Mouse (Mus musculus): ENCODE results near the gene Bpnt1. TPM values are rescaled to one million over a fixed set of nuclear protein-coding genes. Genes with fewer than 3 reads are reported as not detected.

Bpnt1 gene
- polyA plus RNA-seq (2015; fragmentation: Nextera tagmentation; extraction: Ambion mirVana), result 45.2 and 46.1 TPM in 2 replicates

DNA sequence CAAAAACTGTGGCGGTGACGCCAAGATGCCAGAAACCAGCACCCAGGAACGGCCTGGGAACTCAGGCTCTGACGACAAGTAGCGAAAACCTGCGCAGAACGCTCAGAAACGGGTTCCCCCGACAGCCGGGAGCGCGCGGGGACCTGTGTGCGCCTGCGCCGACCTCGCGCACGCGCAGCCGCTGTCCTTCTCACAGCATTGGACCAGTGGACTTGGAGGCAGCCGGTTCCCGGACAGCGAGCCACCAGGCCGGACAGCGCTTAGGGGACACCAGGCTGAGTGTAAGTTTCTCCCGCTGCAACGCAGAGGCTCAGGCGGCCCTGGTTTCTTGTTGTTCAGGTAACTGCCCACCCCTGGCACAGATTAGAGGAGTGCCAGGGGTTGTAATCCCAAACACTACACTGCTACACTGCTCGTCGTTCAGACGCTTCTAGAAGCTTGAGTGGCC, at the start of gene Bpnt1:
TSS of gene Bpnt1 (plus strand) at position 167 of the 448 bp plus-strand sequence.
- ATAC-seq, result peak; percentile 84

DNA sequence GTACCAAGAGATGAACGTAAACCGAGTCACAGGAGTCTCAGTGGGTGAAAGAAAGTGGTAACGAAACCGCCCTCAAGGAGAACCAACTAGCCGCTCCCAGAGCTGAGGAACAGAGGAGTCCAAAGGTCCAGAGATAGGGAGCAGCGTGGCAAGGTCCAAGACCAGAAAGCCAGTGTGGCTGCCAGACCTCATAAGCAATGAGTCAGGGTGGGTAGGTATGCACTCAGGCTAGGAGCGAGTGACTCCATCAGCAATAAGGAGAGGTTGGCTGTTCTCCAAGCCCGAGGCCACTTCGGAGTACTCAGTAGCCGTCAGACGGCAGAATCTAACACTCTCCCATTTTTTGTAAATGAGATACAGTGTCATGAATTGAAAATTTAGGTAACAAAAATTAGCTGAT, 49.1 kb upstream of the Bpnt1 start:
- Histone ChIP-seq H3K9me3 (replicated peaks; ENCODE audit: control insufficient read depth, low read length, poor library complexity, severe bottlenecking) (no peaks in the 10 kb centered on the region), H3K4me2 (ENCODE audit: low read length) (no peak overlapping the region), H3K4me1 (ENCODE audit: control insufficient read depth, insufficient read depth, low read length) (no peaks in the 10 kb centered on the region), H3K4me3 (ENCODE audit: low read depth, low read length) (no peak overlapping the region), H3K36me3 (ENCODE audit: control insufficient read depth, insufficient read depth, low read length) (peaks cover 53% of the 10 kb centered on the region), H3K27me3 (ENCODE audit: control insufficient read depth, insufficient read depth, low read depth, low read length) (no peaks in the 10 kb centered on the region), H3K27ac (ENCODE audit: low read length) (no peak overlapping the region), H3K9ac (ENCODE audit: low read depth, low read length) (no peak overlapping the region)
- ATAC-seq, result no peak
- WGBS, result 95% methylated on average over 11 of the region's 11 CpGs

More for the DNA sequence above, at the start of gene Bpnt1:
- peak within 1 kb of the TSS; percentile 86 for H3K4me2 ChIP-seq (ENCODE audit: low read length)
- no peaks in the 10 kb centered on the region for H3K9me3 ChIP-seq (replicated peaks; ENCODE audit: control insufficient read depth, low read length, poor library complexity, severe bottlenecking)
- H3K27me3 ChIP-seq (ENCODE audit: control insufficient read depth, insufficient read depth, low read depth, low read length), result no peaks in the 10 kb centered on the region
- peak within 1 kb of the TSS; percentile 87 for H3K27ac ChIP-seq (ENCODE audit: low read length)
- H3K9ac ChIP-seq (ENCODE audit: low read depth, low read length), result peak within 1 kb of the TSS; percentile 87
- H3K36me3 ChIP-seq (ENCODE audit: control insufficient read depth, insufficient read depth, low read length), result no peaks in the 10 kb centered on the region
- H3K4me1 ChIP-seq (ENCODE audit: control insufficient read depth, insufficient read depth, low read length), result peaks cover 36% of the 10 kb centered on the region
- peak within 1 kb of the TSS; percentile 79 for H3K4me3 ChIP-seq (ENCODE audit: low read depth, low read length)
- under 1% methylated on average over 30 of the region's 32 CpGs for WGBS

- Histone ChIP-seq H3K9ac (ENCODE audit: low read depth, low read length) (no peak overlapping the region), H3K4me1 (ENCODE audit: control insufficient read depth, insufficient read depth, low read length) (no peaks in the 10 kb centered on the region), H3K36me3 (ENCODE audit: control insufficient read depth, insufficient read depth, low read length) (peaks cover 53% of the 10 kb centered on the region), H3K4me2 (ENCODE audit: low read length) (no peak overlapping the region), H3K27me3 (ENCODE audit: control insufficient read depth, insufficient read depth, low read depth, low read length) (no peaks in the 10 kb centered on the region), H3K9me3 (replicated peaks; ENCODE audit: control insufficient read depth, low read length, poor library complexity, severe bottlenecking) (no peaks in the 10 kb centered on the region), H3K4me3 (ENCODE audit: low read depth, low read length) (no peak overlapping the region), H3K27ac (ENCODE audit: low read length) (no peak overlapping the region)
- no peak for ATAC-seq
- WGBS, result 95% methylated on average over 15 of the region's 15 CpGs
Measured at GRCm38 (mm10) chr1:185283247-185283646, 48.7 kb upstream of the Bpnt1 start.

GRCm38 (mm10) chr1:185284740-185285139, 47.2 kb upstream of the Bpnt1 start:
- H3K36me3 ChIP-seq (ENCODE audit: control insufficient read depth, insufficient read depth, low read length), result peaks cover 47% of the 10 kb centered on the region
- no peak overlapping the region for H3K27ac ChIP-seq (ENCODE audit: low read length)
- H3K4me3 ChIP-seq (ENCODE audit: low read depth, low read length), result no peak overlapping the region
- H3K27me3 ChIP-seq (ENCODE audit: control insufficient read depth, insufficient read depth, low read depth, low read length), result no peaks in the 10 kb centered on the region
- 0 out of 2 replicates have a peak, but pooled peaks have one; percentile 25 for ATAC-seq
- no peak overlapping the region for H3K4me2 ChIP-seq (ENCODE audit: low read length)
- no peaks in the 10 kb centered on the region for H3K4me1 ChIP-seq (ENCODE audit: control insufficient read depth, insufficient read depth, low read length)
- H3K9ac ChIP-seq (ENCODE audit: low read depth, low read length), result no peak overlapping the region
- H3K9me3 ChIP-seq (replicated peaks; ENCODE audit: control insufficient read depth, low read length, poor library complexity, severe bottlenecking), result no peaks in the 10 kb centered on the region
- 71% methylated on average over 4 of the region's 4 CpGs for WGBS

- no peak overlapping the region for H3K27ac ChIP-seq (ENCODE audit: low read length)
- WGBS, result 88% methylated on average over 4 of the region's 4 CpGs
- H3K9ac ChIP-seq (ENCODE audit: low read depth, low read length), result no peak overlapping the region
- no peaks in the 10 kb centered on the region for H3K9me3 ChIP-seq (replicated peaks; ENCODE audit: control insufficient read depth, low read length, poor library complexity, severe bottlenecking)
- no peaks in the 10 kb centered on the region for H3K4me1 ChIP-seq (ENCODE audit: control insufficient read depth, insufficient read depth, low read length)
- ATAC-seq, result peak; percentile 62; the same call in 1 of the 2 replicates
- H3K4me2 ChIP-seq (ENCODE audit: low read length), result no peak overlapping the region
- H3K36me3 ChIP-seq (ENCODE audit: control insufficient read depth, insufficient read depth, low read length), result peaks cover 47% of the 10 kb centered on the region
- H3K27me3 ChIP-seq (ENCODE audit: control insufficient read depth, insufficient read depth, low read depth, low read length), result no peaks in the 10 kb centered on the region
- no peak overlapping the region for H3K4me3 ChIP-seq (ENCODE audit: low read depth, low read length)
Measured at GRCm38 (mm10) chr1:185285171-185285570, 46.8 kb upstream of the Bpnt1 start.

GRCm38 (mm10) chr1:185287066-185287465, 44.9 kb upstream of the Bpnt1 start:
- no peak for ATAC-seq
- WGBS, result 94% methylated on average over 20 of the region's 20 CpGs
- no peak overlapping the region for H3K4me2 ChIP-seq (ENCODE audit: low read length)
- H3K4me1 ChIP-seq (ENCODE audit: control insufficient read depth, insufficient read depth, low read length), result no peaks in the 10 kb centered on the region
- no peak overlapping the region for H3K27ac ChIP-seq (ENCODE audit: low read length)
- no peaks in the 10 kb centered on the region for H3K27me3 ChIP-seq (ENCODE audit: control insufficient read depth, insufficient read depth, low read depth, low read length)
- no peak overlapping the region for H3K9ac ChIP-seq (ENCODE audit: low read depth, low read length)
- H3K4me3 ChIP-seq (ENCODE audit: low read depth, low read length), result no peak overlapping the region
- no peaks in the 10 kb centered on the region for H3K9me3 ChIP-seq (replicated peaks; ENCODE audit: control insufficient read depth, low read length, poor library complexity, severe bottlenecking)
- peaks cover 42% of the 10 kb centered on the region for H3K36me3 ChIP-seq (ENCODE audit: control insufficient read depth, insufficient read depth, low read length)

- no peaks in the 10 kb centered on the region for H3K27me3 ChIP-seq (ENCODE audit: control insufficient read depth, insufficient read depth, low read depth, low read length)
- no peak for ATAC-seq
- no peak overlapping the region for H3K9ac ChIP-seq (ENCODE audit: low read depth, low read length)
- no peaks in the 10 kb centered on the region for H3K9me3 ChIP-seq (replicated peaks; ENCODE audit: control insufficient read depth, low read length, poor library complexity, severe bottlenecking)
- H3K27ac ChIP-seq (ENCODE audit: low read length), result no peak overlapping the region
- H3K4me2 ChIP-seq (ENCODE audit: low read length), result no peak overlapping the region
- peaks cover 36% of the 10 kb centered on the region for H3K36me3 ChIP-seq (ENCODE audit: control insufficient read depth, insufficient read depth, low read length)
- H3K4me1 ChIP-seq (ENCODE audit: control insufficient read depth, insufficient read depth, low read length), result no peaks in the 10 kb centered on the region
- no peak overlapping the region for H3K4me3 ChIP-seq (ENCODE audit: low read depth, low read length)
- WGBS, result 85% methylated on average over 5 of the region's 5 CpGs
Measured at GRCm38 (mm10) chr1:185289231-185289630, 42.7 kb upstream of the Bpnt1 start.

DNA sequence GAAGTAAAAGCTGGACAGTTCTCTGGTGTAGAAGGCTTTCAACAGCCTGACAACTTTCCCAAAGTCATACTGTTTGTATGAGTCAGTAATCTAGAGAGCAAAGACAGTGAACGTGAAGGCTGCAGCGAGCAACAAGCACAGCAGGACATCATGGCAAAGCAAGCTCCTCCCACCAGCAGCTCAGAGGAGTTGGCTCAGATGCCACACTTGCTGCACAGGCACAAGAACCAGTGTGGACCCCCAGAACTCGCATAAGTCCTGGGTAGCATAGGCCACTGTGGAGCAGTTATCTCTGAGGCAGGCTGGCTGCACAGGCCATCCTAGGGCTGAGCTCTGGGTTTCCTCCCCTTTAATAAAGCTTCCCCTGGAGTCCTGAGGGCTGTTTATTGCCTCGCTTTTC, 40.6 kb upstream of the Bpnt1 start:
- Histone ChIP-seq H3K27me3 (ENCODE audit: control insufficient read depth, insufficient read depth, low read depth, low read length) (no peaks in the 10 kb centered on the region), H3K36me3 (ENCODE audit: control insufficient read depth, insufficient read depth, low read length) (peaks cover 25% of the 10 kb centered on the region), H3K9ac (ENCODE audit: low read depth, low read length) (no peak overlapping the region), H3K27ac (ENCODE audit: low read length) (no peak overlapping the region), H3K9me3 (replicated peaks; ENCODE audit: control insufficient read depth, low read length, poor library complexity, severe bottlenecking) (no peaks in the 10 kb centered on the region), H3K4me2 (ENCODE audit: low read length) (no peak overlapping the region), H3K4me1 (ENCODE audit: control insufficient read depth, insufficient read depth, low read length) (no peaks in the 10 kb centered on the region), H3K4me3 (ENCODE audit: low read depth, low read length) (no peak overlapping the region)
- WGBS, result 73% methylated on average over 4 of the region's 4 CpGs
- ATAC-seq, result no peak

DNA sequence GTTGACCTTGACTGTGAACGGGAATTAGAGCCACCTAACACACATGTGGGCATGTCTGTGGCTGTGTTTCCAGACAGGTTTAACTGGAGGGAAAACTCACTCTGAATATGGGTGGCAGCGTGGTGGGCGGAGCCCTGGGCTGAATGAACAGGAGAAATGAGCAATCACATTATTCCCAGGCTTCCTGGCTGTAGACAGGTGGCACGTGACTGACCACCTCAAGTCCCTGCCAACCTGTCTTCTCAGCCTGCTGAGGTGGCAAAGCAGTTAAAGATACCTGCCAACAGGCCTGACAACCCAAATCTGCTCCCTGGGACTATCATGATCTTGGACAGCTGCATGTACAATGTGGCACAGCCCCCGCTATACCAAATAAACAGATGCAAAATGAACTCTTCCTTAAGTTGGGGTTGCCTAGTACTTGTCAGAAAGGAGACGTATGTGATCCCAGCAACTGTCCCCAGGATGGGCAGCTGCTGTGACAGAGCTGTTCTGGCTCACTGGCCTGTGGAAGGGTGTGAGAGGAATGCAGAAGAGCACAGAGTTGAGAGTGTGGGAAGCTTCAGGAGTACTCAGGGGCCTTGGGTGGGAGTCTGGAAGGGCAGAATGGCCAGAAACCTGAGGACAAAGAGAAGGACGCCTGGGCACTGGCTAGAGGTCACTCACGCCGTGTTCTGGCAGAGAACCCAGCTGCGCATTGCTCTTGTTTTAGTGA, 39.1 kb upstream of the Bpnt1 start:
- Histone ChIP-seq H3K27ac (ENCODE audit: low read length) (no peak overlapping the region), H3K4me2 (ENCODE audit: low read length) (no peak overlapping the region), H3K36me3 (ENCODE audit: control insufficient read depth, insufficient read depth, low read length) (peaks cover 24% of the 10 kb centered on the region), H3K4me1 (ENCODE audit: control insufficient read depth, insufficient read depth, low read length) (no peaks in the 10 kb centered on the region), H3K27me3 (ENCODE audit: control insufficient read depth, insufficient read depth, low read depth, low read length) (no peaks in the 10 kb centered on the region), H3K9me3 (replicated peaks; ENCODE audit: control insufficient read depth, low read length, poor library complexity, severe bottlenecking) (no peaks in the 10 kb centered on the region), H3K4me3 (ENCODE audit: low read depth, low read length) (no peak overlapping the region), H3K9ac (ENCODE audit: low read depth, low read length) (no peak overlapping the region)
- 94% methylated on average over 10 of the region's 10 CpGs for WGBS
- no peak for ATAC-seq
